Mouse (Mus musculus) neural tube, postnatal 0 days (tissue): ENCODE results near the gene Comt. TPM values are rescaled to one million over a fixed set of nuclear protein-coding genes. Genes with fewer than 3 reads are reported as not detected.

Source experiments
- microRNA-seq: library from miRNA; unstranded; fragments of <30 nt; microRNA quantifications from one replicate; pipeline ENCODE4, GENCODE M21; 2016
- polyA plus RNA-seq: library from polyadenylated mRNA; unstranded; fragments of >200 nt; fragmentation: Nextera tagmentation; extraction: Ambion mirVana; gene quantifications from 2 replicates; pipeline ENCODE4 v1.2.1, GENCODE M21; 2015

Comt gene
- 116 and 122 TPM in 2 replicates for polyA plus RNA-seq

DNA sequence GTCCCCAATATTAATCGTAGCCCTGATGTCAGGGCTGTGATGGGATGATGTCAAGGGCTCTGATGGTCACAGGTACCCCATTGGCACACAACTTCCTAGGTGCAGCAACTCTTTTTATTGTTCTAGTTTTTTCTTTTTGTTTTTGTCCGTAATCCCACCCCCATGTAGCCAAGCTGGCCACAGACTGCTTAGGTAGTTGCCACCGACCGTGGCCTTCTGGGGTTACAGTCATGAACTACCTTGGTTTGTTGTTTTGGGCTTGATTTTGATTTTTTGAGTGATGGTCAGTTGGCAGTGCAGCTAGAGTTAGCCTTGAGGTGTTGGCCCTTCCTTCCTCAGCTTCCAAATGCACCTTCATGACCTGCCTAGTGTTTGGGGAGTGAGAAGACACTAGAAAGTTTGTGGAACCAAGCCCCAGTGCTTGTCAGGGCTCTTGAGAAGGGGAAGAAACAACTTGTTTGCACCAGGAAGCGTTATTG is at the start of gene Comt:
Gene Comt, minus strand, starts transcription at position 51 of the 479 bp plus-strand sequence.

DNA sequence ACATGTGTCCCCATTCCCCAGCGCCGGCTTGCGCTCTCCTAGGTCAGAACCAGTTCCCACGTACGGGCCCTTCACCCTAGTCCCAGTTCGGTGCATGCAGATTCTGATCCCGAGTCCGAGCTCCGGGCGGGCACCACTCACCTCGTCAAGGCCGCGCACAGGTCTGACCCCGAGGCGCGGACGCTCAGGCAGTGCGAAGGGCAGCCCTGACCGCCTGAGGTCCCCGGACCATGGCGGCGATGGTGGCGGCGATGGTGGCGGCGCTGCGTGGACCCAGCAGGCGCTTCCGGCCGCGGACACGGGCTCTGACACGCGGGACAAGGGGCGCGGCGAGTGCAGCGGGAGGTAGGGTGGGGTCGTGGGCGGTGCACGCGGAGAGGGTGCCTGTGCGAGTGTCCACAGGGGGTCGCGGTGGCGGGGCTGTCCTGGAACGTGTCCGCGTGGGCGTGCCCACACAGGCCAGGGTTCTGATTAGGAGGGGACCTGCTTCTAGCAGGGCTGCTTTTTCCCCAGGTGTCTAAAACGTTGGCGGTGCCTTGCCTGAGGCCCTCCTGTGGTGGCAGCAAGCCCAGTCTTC is 349 bp downstream of the Comt start, which contains the start of gene Txnrd2:
Gene Txnrd2, plus strand, starts transcription at position 170 of the 577 bp plus-strand sequence.

Small RNA genes lying within 50 kb of the gene (microRNA-seq; reads per million reads assigned to microRNA genes)
- not detected for gene Gm26219

Other genes starting within 250 kb of the Comt start
- not detected in 2 replicates for gene Ccdc188, start 209.0 kb downstream of the Comt start, polyA plus RNA-seq
- gene Zdhhc8, start 191.7 kb downstream of the Comt start, polyA plus RNA-seq, result 16.5 and 18.8 TPM in 2 replicates
- 66.8 and 70.8 TPM in 2 replicates for gene Trmt2a, start 178.2 kb downstream of the Comt start, polyA plus RNA-seq
- gene Ranbp1, start 178.1 kb downstream of the Comt start, polyA plus RNA-seq, result 359 and 380 TPM in 2 replicates
- gene Gm49776, start 168.5 kb downstream of the Comt start, polyA plus RNA-seq, result not detected in 2 replicates
- gene Dgcr8, start 137.6 kb downstream of the Comt start, polyA plus RNA-seq, result 14.6 and 20.6 TPM in 2 replicates
- gene Tango2, start 78.7 kb downstream of the Comt start, polyA plus RNA-seq, result 119 and 144 TPM in 2 replicates
- 52.7 and 66.9 TPM in 2 replicates for gene Arvcf, start 78.7 kb downstream of the Comt start, polyA plus RNA-seq
- 36.3 and 36.8 TPM in 2 replicates for gene Txnrd2, start 468 bp downstream of the Comt start, polyA plus RNA-seq
- gene Gnb1l, start 71.9 kb upstream of the Comt start, polyA plus RNA-seq, result 14.0 and 17.3 TPM in 2 replicates
- gene Rtl10, start 72.0 kb upstream of the Comt start, polyA plus RNA-seq, result 2.0 and 2.7 TPM in 2 replicates
- gene Tbx1, start 163.8 kb upstream of the Comt start, polyA plus RNA-seq, result 2.9 and 3.3 TPM in 2 replicates
- gene Gp1bb, start 195.6 kb upstream of the Comt start, polyA plus RNA-seq, result 10.0 and 11.1 TPM in 2 replicates
- 9.6 and 12.3 TPM in 2 replicates for gene Gm49601, start 199.6 kb upstream of the Comt start, polyA plus RNA-seq
- 172 and 207 TPM in 2 replicates for gene Sept5, start 203.1 kb upstream of the Comt start, polyA plus RNA-seq